21 mouse cellular contexts compared by ENCODE assay signal in the genomic region with DNA sequence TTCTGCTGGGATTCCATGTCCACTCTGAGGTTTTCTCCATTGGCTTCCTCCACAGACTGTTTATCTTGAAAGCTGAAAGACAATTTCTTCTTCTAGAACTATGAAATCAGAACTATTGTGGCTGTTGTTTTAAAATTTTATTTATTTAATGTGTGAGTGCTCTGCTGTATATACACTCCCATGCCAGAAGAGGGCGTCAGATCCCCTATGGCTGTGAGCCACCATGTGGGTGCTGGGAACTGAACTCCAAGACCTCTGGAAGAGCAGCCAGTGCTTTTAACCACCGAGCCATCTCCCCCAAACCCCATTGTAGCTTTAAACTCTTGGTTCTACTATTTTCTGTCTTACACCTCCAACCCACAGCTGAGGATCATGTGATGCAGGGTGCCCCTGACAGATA. TPM values are rescaled to one million over a fixed set of nuclear protein-coding genes. Genes with fewer than 3 reads are reported as not detected.
DNase-seq lines count a peak whose midpoint lies in the region; ATAC-seq and TF ChIP-seq lines count a peak whose summit lies in the region.
"Had no signal": no experiment of that assay in that cellular context is flagged by ENCODE, and none has a peak within 500 bp of the region (broad histone marks: within the 10 kb centered on the region; RNA-seq: fewer than 3 reads in every experiment).

No protein-coding gene starts in this region.

- H3K9ac ChIP-seq in midbrain, postnatal 0 days (replicated peaks; ENCODE audit: low read length, poor library complexity, severe bottlenecking), result no peak overlapping the region
- H3K9ac ChIP-seq in midbrain, embryonic 15.5 days, result no peak overlapping the region
- H3K9ac ChIP-seq in MEL (ENCODE audit: control insufficient read depth, low read depth, low read length, poor library complexity, severe bottlenecking), result no peak overlapping the region
- H3K9ac ChIP-seq: hindbrain, embryonic 14.5 days had no signal

- H3K4me3 ChIP-seq in kidney, adult 2 months (ENCODE audit: insufficient read depth, low read depth, low read length), result no peak overlapping the region
- H3K4me3 ChIP-seq in midbrain, postnatal 0 days (ENCODE audit: low read depth, low read length), result no peak overlapping the region
- no peak overlapping the region for H3K4me3 ChIP-seq in midbrain, embryonic 15.5 days
- H3K4me3 ChIP-seq in MEL (ENCODE audit: control insufficient read depth in 1 of 2, insufficient read depth in 1 of 2, low read depth in 2 of 2, low read length in 2 of 2), result no peak overlapping the region
- H3K4me3 ChIP-seq: embryonic facial prominence, embryonic 10.5 days; megakaryocyte, embryonic 14.5 days had no signal

- no peak for TF ChIP-seq POLR2A in kidney, adult 2 months (IDR thresholded peaks at IDR 0.05; ENCODE audit: low read depth, low read length)
- no peak for TF ChIP-seq POLR2A in MEL (IDR thresholded peaks at IDR 0.05; ENCODE audit: control insufficient read depth in 1 of 2, insufficient read depth in 1 of 2, low read depth in 1 of 2, low read length in 2 of 2, poor library complexity in 1 of 2)

- no peaks in the 10 kb centered on the region for H3K79me2 ChIP-seq in MEL (ENCODE audit: control insufficient read depth, insufficient read depth, low read length, poor library complexity)

- H3K9me3 ChIP-seq in midbrain, postnatal 0 days (ENCODE audit: low read length), result no peaks in the 10 kb centered on the region
- no peaks in the 10 kb centered on the region for H3K9me3 ChIP-seq in midbrain, embryonic 15.5 days
- no peaks in the 10 kb centered on the region for H3K9me3 ChIP-seq in MEL (replicated peaks; ENCODE audit: insufficient read depth, low read length)
- H3K9me3 ChIP-seq: embryonic facial prominence, embryonic 10.5 days; megakaryocyte, embryonic 14.5 days had no signal

- peak; percentile 31 for TF ChIP-seq RAD21 in MEL (IDR thresholded peaks at IDR 0.05; ENCODE audit: low read depth, low read length)

- no peak for DNase-seq in kidney, adult 2 months
- DNase-seq in kidney, postnatal 4 days, result no peak
- no peak for DNase-seq in midbrain, postnatal 0 days (ENCODE audit: low spot score)
- peak; percentile 66 for DNase-seq in MEL (ENCODE audit: low read depth, low spot score)
- peak; percentile 37 for DNase-seq in induced T-regulatory cell, adult 2 months (ENCODE audit: low read depth)
- DNase-seq in spleen, adult 18-20 months, result no peak
- no peak for DNase-seq in spleen, postnatal 10 days (ENCODE audit: low spot score in 2 of 2)
- DNase-seq: adrenal gland, postnatal 36 days; cerebellum, adult 8-10 months; heart, adult 11 months; heart, postnatal 36 days; midbrain, embryonic 14.5 days; right cerebral cortex, postnatal 4 days; thymus, postnatal 36 days had no signal

- TF ChIP-seq CTCF in kidney, adult 2 months (conservative IDR thresholded peaks at IDR 0.05; ENCODE audit: insufficient read depth, insufficient read length, low read depth, low read length), result peak; percentile 8; the same call in 1 of the 2 replicates
- TF ChIP-seq CTCF in midbrain, postnatal 0 days (IDR thresholded peaks at IDR 0.05), result 0 out of 2 replicates have a peak, but pooled peaks have one; percentile 11
- TF ChIP-seq CTCF in MEL (IDR thresholded peaks at IDR 0.05 in 2 of 3, conservative IDR thresholded peaks at IDR 0.05 in 1 of 3; ENCODE audit: control insufficient read depth in 1 of 3, insufficient read depth in 1 of 3, low read depth in 2 of 3, low read length in 3 of 3, poor library complexity in 1 of 3, severe bottlenecking in 1 of 3), result peak; percentile 68 to 79 (median 69)

- H3K36me3 ChIP-seq in kidney, adult 2 months (ENCODE audit: control insufficient read depth, insufficient read depth, low read length), result peaks cover 2% of the 10 kb centered on the region
- H3K36me3 ChIP-seq in midbrain, postnatal 0 days (ENCODE audit: insufficient read depth, low read length), result no peaks in the 10 kb centered on the region
- H3K36me3 ChIP-seq in midbrain, embryonic 15.5 days (replicated peaks), result no peaks in the 10 kb centered on the region
- H3K36me3 ChIP-seq in MEL (ENCODE audit: control insufficient read depth in 1 of 2, insufficient read depth in 2 of 2, low read length in 2 of 2), result peaks cover 1 to 18% of the 10 kb centered on the region in 2 experiments

- no peaks in the 10 kb centered on the region for H3K27me3 ChIP-seq in kidney, adult 2 months (replicated peaks; ENCODE audit: control insufficient read depth, insufficient read depth, low read length)
- H3K27me3 ChIP-seq in midbrain, postnatal 0 days (ENCODE audit: insufficient read depth, low read length), result no peaks in the 10 kb centered on the region
- no peaks in the 10 kb centered on the region for H3K27me3 ChIP-seq in midbrain, embryonic 15.5 days (replicated peaks)
- no peaks in the 10 kb centered on the region for H3K27me3 ChIP-seq in MEL (ENCODE audit: control insufficient read depth in 1 of 2, insufficient read depth in 2 of 2, low read length in 2 of 2)
- H3K27me3 ChIP-seq: megakaryocyte, embryonic 14.5 days had no signal

- no peak overlapping the region for H3K4me2 ChIP-seq in midbrain, postnatal 0 days (ENCODE audit: low read depth, low read length, poor library complexity, severe bottlenecking)
- no peak overlapping the region for H3K4me2 ChIP-seq in midbrain, embryonic 15.5 days
- H3K4me2 ChIP-seq: hindbrain, embryonic 14.5 days had no signal

- WGBS in kidney, adult 2 months, result 82% methylated on average over 2 of the region's 2 CpGs
- 83% methylated on average over 2 of the region's 2 CpGs for WGBS in midbrain, postnatal 0 days
- 73% methylated on average over 2 of the region's 2 CpGs for WGBS in midbrain, embryonic 15.5 days

- H3K27ac ChIP-seq in kidney, adult 2 months (ENCODE audit: insufficient read depth, low read depth, low read length), result no peak overlapping the region
- H3K27ac ChIP-seq in midbrain, postnatal 0 days (ENCODE audit: low read depth, low read length), result no peak overlapping the region
- H3K27ac ChIP-seq in midbrain, embryonic 15.5 days, result no peak overlapping the region
- H3K27ac ChIP-seq in MEL (ENCODE audit: control insufficient read depth, low read depth, low read length), result no peak overlapping the region
- H3K27ac ChIP-seq: embryonic facial prominence, embryonic 10.5 days; hindbrain, embryonic 14.5 days; kidney, postnatal 0 days had no signal

- no peaks in the 10 kb centered on the region for H3K4me1 ChIP-seq in kidney, adult 2 months (ENCODE audit: control insufficient read depth, insufficient read depth, low read length)
- H3K4me1 ChIP-seq in midbrain, postnatal 0 days (ENCODE audit: insufficient read depth, low read length), result no peaks in the 10 kb centered on the region
- no peaks in the 10 kb centered on the region for H3K4me1 ChIP-seq in midbrain, embryonic 15.5 days
- H3K4me1 ChIP-seq in MEL (ENCODE audit: control insufficient read depth in 1 of 2, insufficient read depth in 2 of 2, low read length in 2 of 2), result peaks cover 11 to 18% of the 10 kb centered on the region in 2 experiments

- no peak for TF ChIP-seq EP300 in MEL (IDR thresholded peaks at IDR 0.05; ENCODE audit: low read depth in 1 of 2, low read length in 2 of 2)

- ATAC-seq in midbrain, postnatal 0 days (ENCODE audit: low FRiP score), result no peak
- no peak for ATAC-seq in midbrain, embryonic 15.5 days (replicated peaks)
- ATAC-seq: activated CD4-positive, CD25-positive, alpha-beta regulatory T cell, adult 4 months; intestine, embryonic 16.5 days had no signal

TF ChIP-seq in MEL, 35 proteins besides CTCF, POLR2A, EP300 and RAD21 (continues in another document):
- no peak for TF ChIP-seq ZKSCAN1 (IDR thresholded peaks at IDR 0.05; ENCODE audit: low read depth, low read length)
- no peak for TF ChIP-seq ELF1 (IDR thresholded peaks at IDR 0.05; ENCODE audit: low read depth, low read length)
- TF ChIP-seq KAT2A (conservative IDR thresholded peaks at IDR 0.05; ENCODE audit: low read depth, low read length), result no peak
- peak; percentile 51; the same call in 1 of the 2 replicates for TF ChIP-seq MXI1 (IDR thresholded peaks at IDR 0.05; ENCODE audit: low read depth, low read length)
- TF ChIP-seq NELFE (IDR thresholded peaks at IDR 0.05; ENCODE audit: low read depth, low read length), result no peak
- TF ChIP-seq SIN3A (IDR thresholded peaks at IDR 0.05; ENCODE audit: low read length), result no peak

RNA-seq across cellular contexts. Expression of gene Sh3bgrl3, which starts 10.3 kb away (rescaled TPM):
- polyA plus RNA-seq in kidney, adult 2 months (2012; rRNA removed), result 262 and 323 TPM in 2 replicates
- 162 and 224 TPM in 2 replicates for total RNA-seq in midbrain, postnatal 0 days (2014; rRNA removed)
- 565 and 583 TPM in 2 replicates for polyA plus RNA-seq in midbrain, postnatal 0 days (2015; fragmentation: Nextera tagmentation; extraction: Ambion mirVana)
- 386 and 393 TPM in 2 replicates for polyA plus RNA-seq in midbrain, embryonic 15.5 days (2015; fragmentation: Nextera tagmentation; extraction: Ambion mirVana)
- 122 and 126 TPM in 2 replicates for total RNA-seq in MEL (2012; rRNA removed)
- polyA plus RNA-seq in MEL (2012; ENCODE audit: insufficient read depth in 1 of 2, insufficient read length in 2 of 2, low read depth in 1 of 2, low replicate concordance in 2 of 2, missing spikeins in 1 of 2), result 100 to 1,000 TPM in 1 of 2 experiments, not detected in 1; 414 TPM

RNA-seq across cellular contexts. Expression of gene Ubxn11, which starts 36.5 kb away (rescaled TPM):
- 5.6 and 5.9 TPM in 2 replicates for polyA plus RNA-seq in kidney, adult 2 months (2012; rRNA removed)
- total RNA-seq in midbrain, postnatal 0 days (2014; rRNA removed), result 4.9 and 8.4 TPM in 2 replicates
- polyA plus RNA-seq in midbrain, postnatal 0 days (2015; fragmentation: Nextera tagmentation; extraction: Ambion mirVana), result 11.2 and 13.7 TPM in 2 replicates
- polyA plus RNA-seq in midbrain, embryonic 15.5 days (2015; fragmentation: Nextera tagmentation; extraction: Ambion mirVana), result 17.2 and 19.1 TPM in 2 replicates
- total RNA-seq in MEL (2012; rRNA removed), result 2.6 and 5.4 TPM in 2 replicates
- polyA plus RNA-seq in MEL (2012; ENCODE audit: insufficient read depth in 1 of 2, insufficient read length in 2 of 2, low read depth in 1 of 2, low replicate concordance in 2 of 2, missing spikeins in 1 of 2), result 10 to 100 TPM in 1 of 2 experiments, not detected in 1; 11.9 TPM

RNA-seq across cellular contexts. Expression of gene Cd52, which starts 44.0 kb away (rescaled TPM):
- polyA plus RNA-seq in kidney, adult 2 months (2012; rRNA removed), result 14.8 and 65.1 TPM in 2 replicates
- 0.66 TPM in 1 of 2 replicates, not detected in the other for total RNA-seq in midbrain, postnatal 0 days (2014; rRNA removed)
- polyA plus RNA-seq in midbrain, postnatal 0 days (2015; fragmentation: Nextera tagmentation; extraction: Ambion mirVana), result 2.0 and 2.7 TPM in 2 replicates
- 2.1 and 2.8 TPM in 2 replicates for polyA plus RNA-seq in midbrain, embryonic 15.5 days (2015; fragmentation: Nextera tagmentation; extraction: Ambion mirVana)
- total RNA-seq in MEL (2012; rRNA removed), result 0.52 and 1.3 TPM in 2 replicates
- polyA plus RNA-seq in MEL (2012; ENCODE audit: insufficient read depth in 1 of 2, insufficient read length in 2 of 2, low read depth in 1 of 2, low replicate concordance in 2 of 2, missing spikeins in 1 of 2), result under 1 TPM in 1 of 2 experiments, not detected in 1; 0.86 TPM

RNA-seq across cellular contexts. Expression of gene Cep85, which starts 48.1 kb away (rescaled TPM):
- polyA plus RNA-seq in kidney, adult 2 months (2012; rRNA removed), result 28.3 and 38.9 TPM in 2 replicates
- total RNA-seq in midbrain, postnatal 0 days (2014; rRNA removed), result 10.0 and 12.5 TPM in 2 replicates
- polyA plus RNA-seq in midbrain, postnatal 0 days (2015; fragmentation: Nextera tagmentation; extraction: Ambion mirVana), result 13.3 and 14.8 TPM in 2 replicates
- 18.7 and 19.2 TPM in 2 replicates for polyA plus RNA-seq in midbrain, embryonic 15.5 days (2015; fragmentation: Nextera tagmentation; extraction: Ambion mirVana)
- 30.8 and 32.9 TPM in 2 replicates for total RNA-seq in MEL (2012; rRNA removed)
- polyA plus RNA-seq in MEL (2012; ENCODE audit: insufficient read depth in 1 of 2, insufficient read length in 2 of 2, low read depth in 1 of 2, low replicate concordance in 2 of 2, missing spikeins in 1 of 2), result 10 to 100 TPM; 80.9 to 81.1 TPM

Comparison
In these comparisons a context has a peak if more than half of its experiments do, and no peak if none do; other contexts are left out.
1. DNase-seq: peak in MEL (single experiment) and induced T-regulatory cell, adult 2 months (single experiment); none in kidney, adult 2 months (single experiment), kidney, postnatal 4 days (0 of 2), midbrain, postnatal 0 days (single experiment), spleen, adult 18-20 months (0 of 2) and spleen, postnatal 10 days (0 of 2).
2. CTCF ChIP-seq: peak in every context shown above with its lines; median percentile 69 in MEL; 11 in midbrain, postnatal 0 days; 8 in kidney, adult 2 months.